Mouse (Mus musculus) forebrain, embryonic 11.5 days (tissue): ENCODE results near the gene Prpf38a. TPM values are rescaled to one million over a fixed set of nuclear protein-coding genes. Genes with fewer than 3 reads are reported as not detected.

Experiments used
- ATAC-seq: fragments of 200-750 bp; cut with Nextera tagmentation; replicated peaks from 2 replicates; pipeline ENCODE4 v1.8.0; 2017; ENCODE audit warnings: moderate TSS enrichment; ENCODE audit not compliant: low FRiP score
- DNase-seq: peaks from one replicate; pipeline ENCODE4 v3.0.0-alpha.2; 2017; ENCODE audit warnings: low spot score
- H3K27ac ChIP-seq: fragments of 300-500 bp; sonication (generic); 2 replicates; pipeline ENCODE4 v1.5.1; 2014; ENCODE audit warnings: low read depth, low read length
- H3K27me3 ChIP-seq: fragments of 300-500 bp; sonication (generic); 2 replicates; pipeline ENCODE4 v1.6.1; 2014; ENCODE audit warnings: mild to moderate bottlenecking, low read length, mixed read lengths; ENCODE audit not compliant: control insufficient read depth, insufficient read depth
- H3K36me3 ChIP-seq: fragments of 300-500 bp; sonication (generic); 2 replicates; pipeline ENCODE4 v1.6.1; 2014; ENCODE audit warnings: mild to moderate bottlenecking, low read length, moderate library complexity, mixed read lengths; ENCODE audit not compliant: control insufficient read depth, insufficient read depth
- H3K4me1 ChIP-seq: fragments of 300-500 bp; sonication (generic); replicated peaks from 2 replicates; pipeline ENCODE4 v1.6.1; 2014; ENCODE audit warnings: low read length, mixed read lengths; ENCODE audit not compliant: control insufficient read depth, insufficient read depth
- H3K4me2 ChIP-seq: fragments of 300-500 bp; sonication (generic); 2 replicates; pipeline ENCODE4 v1.6.1; 2014; ENCODE audit warnings: low read depth, mild to moderate bottlenecking, low read length, moderate library complexity, mixed read lengths; ENCODE audit not compliant: severe bottlenecking
- H3K4me3 ChIP-seq: fragments of 300-500 bp; sonication (generic); 2 replicates; pipeline ENCODE4 v1.5.1; 2014; ENCODE audit warnings: low read depth, low read length
- H3K9ac ChIP-seq: fragments of 300-500 bp; sonication (generic); 2 replicates; pipeline ENCODE4 v1.6.1; 2014; ENCODE audit warnings: low read length
- H3K9me3 ChIP-seq: fragments of 300-500 bp; sonication (generic); 2 replicates; pipeline ENCODE4 v1.6.1; 2016; ENCODE audit warnings: low read length, mixed read lengths; ENCODE audit not compliant: control insufficient read depth
- WGBS: fragments of 180-500 bp; shearing (Covaris S2); extraction: QIAGEN DNeasy Blood & Tissue Kit; methylation state at CpG from one replicate; pipeline ENCODE4 v1.1.7; 2014; 5-methylcytosine and 5-hydroxymethylcytosine counted together
- polyA plus RNA-seq: library from polyadenylated mRNA; unstranded; fragments of >200 nt; fragmentation: Nextera tagmentation; extraction: Ambion mirVana; gene quantifications from 2 replicates; pipeline ENCODE4 v1.2.1, GENCODE M21; 2014

Prpf38a gene
- 119 and 125 TPM in 2 replicates for polyA plus RNA-seq

DNA sequence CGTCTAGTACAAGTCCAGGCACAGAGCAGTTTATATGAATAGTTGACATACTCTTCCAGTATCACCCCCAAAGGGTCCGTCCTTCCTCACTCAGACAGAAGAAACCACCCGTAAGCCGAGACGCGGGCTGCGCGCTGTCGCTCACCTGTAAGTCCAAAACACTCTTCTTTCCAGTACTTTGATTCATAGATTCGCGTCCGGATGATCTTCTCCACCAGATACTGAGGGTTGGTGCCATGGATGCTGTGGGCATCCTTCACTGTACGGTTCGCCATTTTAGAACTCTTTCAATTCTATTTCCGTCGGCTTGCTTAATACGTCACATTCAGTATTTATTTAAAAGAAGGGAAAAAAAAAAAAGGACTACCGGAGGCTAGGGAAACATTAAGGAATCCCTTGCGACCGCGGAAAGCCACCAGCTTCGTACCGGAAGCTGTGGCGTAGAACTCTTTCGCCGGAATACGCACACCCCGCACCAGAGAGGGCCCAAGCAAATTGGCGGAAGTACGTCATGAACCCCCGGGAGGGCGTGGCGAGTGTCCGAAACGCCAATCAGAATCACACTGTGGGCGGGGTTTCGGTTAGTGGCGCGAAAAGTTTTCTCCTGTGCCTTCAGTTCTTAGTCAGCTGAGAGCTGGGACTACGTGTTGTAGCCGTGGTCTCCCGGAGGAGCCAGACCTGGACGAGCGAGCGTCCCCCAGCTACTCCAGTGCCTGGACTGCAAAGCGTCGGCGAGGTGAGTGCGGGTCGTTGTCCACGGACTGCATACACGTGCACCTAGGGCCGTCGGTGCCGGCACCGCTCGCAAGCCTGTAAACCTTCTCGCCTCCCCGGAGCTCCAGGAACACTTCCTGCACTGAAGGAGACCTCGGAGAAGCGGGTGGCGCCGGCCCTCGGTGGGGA lies at the start of gene Prpf38a, which contains the start of gene Orc1:
Gene Prpf38a, minus strand, starts transcription at position 497 of the 903 bp plus-strand sequence.
Gene Orc1, plus strand, starts transcription at position 584 of the 903 bp plus-strand sequence.
- Histone ChIP-seq H3K36me3 (peaks cover 3% of the 10 kb centered on the region; the same call in 1 of the 2 replicates), H3K27me3 (no peaks in the 10 kb centered on the region), H3K4me3 (peak within 1 kb of the TSS; percentile 88), H3K9ac (peak within 1 kb of the TSS; percentile 81), H3K27ac (peak within 1 kb of the TSS; percentile 71), H3K9me3 (no peaks in the 10 kb centered on the region), H3K4me1 (peaks cover 7% of the 10 kb centered on the region), H3K4me2 (peak within 1 kb of the TSS; percentile 65)
- WGBS: under 1% methylated on average over 64 of the region's 64 CpGs
- DNase-seq: peak; percentile 99
- ATAC-seq: peak; percentile 99

DNA sequence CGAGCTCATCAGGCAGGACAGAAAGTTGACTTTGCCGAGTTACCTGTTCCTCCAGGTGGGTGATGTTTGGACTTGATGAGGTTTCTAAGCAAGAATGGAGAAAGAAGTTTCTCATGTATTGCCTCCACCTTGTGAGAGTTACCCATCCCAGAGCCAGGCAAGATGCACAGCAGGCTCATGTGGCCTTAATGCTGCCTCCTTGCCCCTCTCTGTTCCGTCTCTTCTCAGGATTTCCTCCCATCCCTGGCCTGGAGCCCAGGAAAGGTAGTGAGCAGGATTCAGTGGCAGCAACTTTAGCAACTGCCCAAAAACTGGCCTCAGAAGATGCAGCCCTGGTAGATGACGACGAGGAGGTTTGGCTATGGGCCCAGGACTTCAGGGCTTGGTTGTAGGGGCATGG lies 47.9 kb upstream of the Prpf38a start:
- 92% methylated on average over 5 of the region's 5 CpGs for WGBS
- Histone ChIP-seq H3K27ac (no peak overlapping the region), H3K9ac (no peak overlapping the region), H3K9me3 (no peaks in the 10 kb centered on the region), H3K4me1 (no peaks in the 10 kb centered on the region), H3K36me3 (peaks cover 3% of the 10 kb centered on the region; the same call in 1 of the 2 replicates), H3K4me2 (no peak overlapping the region), H3K27me3 (no peaks in the 10 kb centered on the region), H3K4me3 (no peak overlapping the region)
- ATAC-seq (no peak), DNase-seq (peak; percentile 27)

DNA sequence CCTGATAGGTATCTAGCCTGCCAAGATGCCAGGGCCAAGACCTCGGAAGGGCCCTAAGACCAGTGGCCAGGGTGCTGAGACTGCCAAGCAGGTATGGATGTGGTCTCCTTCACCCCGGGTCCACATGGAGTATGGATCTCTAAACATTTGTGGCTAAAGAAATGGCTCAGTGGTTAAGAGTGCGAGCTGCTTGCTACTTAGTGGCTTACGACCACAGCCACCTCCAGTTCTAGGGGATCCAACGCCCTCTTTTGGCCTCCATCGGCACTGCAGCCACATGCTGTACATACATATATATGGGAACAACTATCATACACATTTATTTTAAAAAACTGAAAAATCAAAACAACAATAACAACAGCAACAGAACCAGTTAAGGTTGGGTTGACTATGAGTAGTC lies 42.4 kb upstream of the Prpf38a start:
- DNase-seq (peak; percentile 52), ATAC-seq (no peak)
- peaks cover 7% of the 10 kb centered on the region; the same call in 1 of the 2 replicates for H3K4me1 ChIP-seq
- 90% methylated on average over 6 of the region's 6 CpGs for WGBS
- H3K27ac ChIP-seq: no peak overlapping the region
- no peaks in the 10 kb centered on the region for H3K27me3 ChIP-seq
- no peaks in the 10 kb centered on the region for H3K9me3 ChIP-seq
- H3K4me3 ChIP-seq: no peak overlapping the region
- no peaks in the 10 kb centered on the region; the same call in 1 of the 2 replicates for H3K36me3 ChIP-seq
- no peak overlapping the region for H3K9ac ChIP-seq
- no peak overlapping the region for H3K4me2 ChIP-seq

DNA sequence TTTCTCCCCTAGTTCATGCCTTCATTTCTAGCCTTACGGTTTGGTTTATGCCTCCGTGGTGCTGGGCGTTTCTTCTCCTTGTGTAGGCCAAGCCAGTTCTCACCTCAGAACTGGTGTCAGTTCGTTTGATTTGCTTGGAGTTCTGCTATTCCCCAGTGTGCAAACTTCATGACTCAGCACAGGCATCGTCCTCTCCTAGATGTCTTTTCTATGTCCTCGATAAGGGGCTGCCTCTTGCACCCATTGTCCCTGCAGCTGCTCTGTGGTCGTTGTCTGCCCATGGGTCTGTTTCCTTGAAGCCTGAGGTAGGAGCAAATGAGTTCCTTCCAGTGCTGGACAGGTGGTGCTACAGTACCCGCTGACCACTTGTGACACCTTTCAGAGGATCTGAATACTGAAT lies 41.4 kb upstream of the Prpf38a start:
- DNase-seq: no peak
- peaks cover 7% of the 10 kb centered on the region; the same call in 1 of the 2 replicates for H3K4me1 ChIP-seq
- no peaks in the 10 kb centered on the region for H3K9me3 ChIP-seq
- peak overlapping the region; percentile 78 for H3K4me3 ChIP-seq
- H3K9ac ChIP-seq: peak overlapping the region; percentile 93
- ATAC-seq: peak; percentile 8
- H3K27me3 ChIP-seq: no peaks in the 10 kb centered on the region
- no peaks in the 10 kb centered on the region for H3K36me3 ChIP-seq
- H3K4me2 ChIP-seq: peak overlapping the region; percentile 82
- H3K27ac ChIP-seq: no peak overlapping the region
- 24% methylated on average over 8 of the region's 8 CpGs for WGBS

DNA sequence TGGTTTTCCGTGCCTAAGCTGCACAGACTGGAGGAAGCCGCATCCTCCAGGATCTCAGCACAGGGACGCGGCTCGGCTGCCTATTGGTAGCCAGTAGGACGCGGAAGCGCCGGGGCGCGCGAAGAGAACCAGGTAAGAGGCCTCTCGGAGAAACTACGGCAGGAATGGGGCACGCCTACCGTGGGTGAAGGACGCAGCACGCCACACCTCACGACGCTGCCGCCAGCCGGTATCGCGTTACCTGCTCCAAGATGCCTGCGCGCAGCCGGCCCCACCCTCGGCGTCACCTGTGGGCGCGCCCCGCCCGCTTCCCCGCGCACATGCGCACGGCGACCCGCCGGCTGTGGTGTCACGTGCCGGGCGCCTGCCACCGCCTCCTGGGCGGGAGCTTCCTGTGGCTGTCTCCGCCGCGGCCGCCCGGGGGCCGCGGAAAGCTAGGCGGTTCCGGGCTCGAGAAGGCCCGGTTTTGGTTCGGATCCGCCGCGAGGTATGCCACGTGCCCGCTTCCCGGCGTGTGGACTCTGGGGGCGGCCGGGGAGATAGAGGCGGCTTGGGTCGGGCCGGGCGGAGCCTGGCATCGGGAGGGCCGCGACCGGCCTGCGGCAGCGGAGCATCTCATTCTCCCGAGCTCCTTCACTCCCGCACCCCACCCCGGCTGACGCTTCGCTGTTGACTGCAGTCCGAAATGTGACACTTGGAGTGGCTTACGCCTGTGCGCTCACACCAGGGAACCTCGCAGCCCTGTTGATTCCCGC lies 40.6 kb upstream of the Prpf38a start, which contains the start of gene Cc2d1b:
Gene Cc2d1b, plus strand, starts transcription at position 354 of the 755 bp plus-strand sequence.
- H3K36me3 ChIP-seq: no peaks in the 10 kb centered on the region
- H3K4me2 ChIP-seq: peak within 1 kb of the TSS; percentile 82
- H3K9me3 ChIP-seq: no peaks in the 10 kb centered on the region
- H3K4me1 ChIP-seq: peaks cover 7% of the 10 kb centered on the region; the same call in 1 of the 2 replicates
- WGBS: under 1% methylated on average over 83 of the region's 86 CpGs
- no peaks in the 10 kb centered on the region for H3K27me3 ChIP-seq
- peak; percentile 95 for DNase-seq
- ATAC-seq: peak; percentile 95
- peak within 1 kb of the TSS; percentile 70 for H3K27ac ChIP-seq
- peak within 1 kb of the TSS; percentile 78 for H3K4me3 ChIP-seq
- peak within 1 kb of the TSS; percentile 93 for H3K9ac ChIP-seq

DNA sequence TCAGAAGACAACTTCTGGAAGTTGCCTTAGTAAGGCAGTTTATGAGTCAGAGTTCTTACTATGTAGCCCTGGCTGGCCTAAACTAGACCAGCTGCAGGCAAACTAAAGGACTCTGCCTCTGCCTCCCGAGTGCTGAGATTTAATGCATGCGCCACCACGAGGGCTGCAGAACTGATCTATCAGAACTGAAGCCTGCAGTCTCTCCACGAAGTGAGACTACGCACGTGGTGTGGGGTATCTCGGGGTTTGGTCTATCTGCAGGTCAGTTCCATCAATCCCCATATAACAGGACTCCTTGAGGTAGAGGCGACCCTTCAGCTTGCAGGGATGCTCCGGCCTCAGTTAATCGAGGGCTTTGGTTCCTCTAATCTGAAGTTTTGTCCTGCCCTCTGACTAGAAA lies 40.0 kb upstream of the Prpf38a start:
- Histone ChIP-seq H3K4me2 (peak overlapping the region; percentile 82), H3K9ac (peak overlapping the region; percentile 93), H3K4me3 (peak overlapping the region; percentile 78), H3K4me1 (peaks cover 7% of the 10 kb centered on the region; the same call in 1 of the 2 replicates), H3K36me3 (no peaks in the 10 kb centered on the region), H3K27ac (no peak overlapping the region), H3K27me3 (no peaks in the 10 kb centered on the region), H3K9me3 (no peaks in the 10 kb centered on the region)
- DNase-seq (peak; percentile 54), ATAC-seq (peak; percentile 48)
- WGBS: 3% methylated on average over 10 of the region's 10 CpGs

DNA sequence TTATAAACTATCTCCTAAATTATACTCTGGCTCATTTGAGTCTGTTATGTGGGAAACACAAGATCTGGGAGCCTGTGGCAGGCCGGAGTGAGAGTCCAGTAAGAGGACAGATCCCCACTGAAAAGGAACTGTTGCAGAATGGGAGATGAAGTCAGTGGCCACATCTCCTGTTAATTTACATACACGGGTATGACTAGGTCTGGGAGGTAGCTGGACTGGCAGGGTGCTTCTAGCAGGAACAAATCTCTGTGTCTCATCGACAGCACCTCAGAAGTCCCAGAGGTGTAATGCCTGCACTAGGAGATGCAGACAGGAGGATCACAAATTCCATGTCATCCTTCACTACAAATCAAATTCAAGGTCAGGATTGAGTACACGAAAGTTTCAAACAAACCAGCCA lies 39.5 kb upstream of the Prpf38a start:
- H3K4me1 ChIP-seq: peaks cover 7% of the 10 kb centered on the region; the same call in 1 of the 2 replicates
- no peak overlapping the region for H3K27ac ChIP-seq
- DNase-seq (no peak), ATAC-seq (no peak)
- H3K9ac ChIP-seq: no peak overlapping the region; the same call in 1 of the 2 replicates
- 75% methylated on average over 4 of the region's 4 CpGs for WGBS
- no peaks in the 10 kb centered on the region for H3K36me3 ChIP-seq
- no peaks in the 10 kb centered on the region for H3K27me3 ChIP-seq
- no peak overlapping the region for H3K4me2 ChIP-seq
- H3K9me3 ChIP-seq: no peaks in the 10 kb centered on the region
- peak overlapping the region; percentile 78; the same call in 1 of the 2 replicates for H3K4me3 ChIP-seq

DNA sequence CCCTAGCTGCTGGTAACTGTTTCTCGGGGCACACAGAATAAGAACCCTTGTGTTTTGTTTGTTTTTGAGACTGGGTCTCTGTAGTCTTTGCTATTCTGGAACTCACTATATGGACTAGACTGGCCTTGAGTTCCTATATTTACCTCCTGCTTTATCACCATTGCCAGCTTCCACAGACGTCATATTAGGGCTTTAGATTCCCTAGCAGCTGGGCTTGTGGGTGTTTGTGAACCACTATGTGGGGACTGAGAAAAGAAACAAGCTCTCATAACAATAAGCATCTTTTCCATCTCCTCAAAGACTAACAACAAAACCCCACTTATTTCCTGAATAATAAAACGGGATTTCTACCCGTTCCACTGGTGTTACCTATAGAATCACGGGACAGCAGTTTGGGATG lies 31.8 kb upstream of the Prpf38a start:
- no peaks in the 10 kb centered on the region for H3K36me3 ChIP-seq
- 94% methylated on average over 5 of the region's 5 CpGs for WGBS
- H3K4me3 ChIP-seq: no peak overlapping the region
- no peak overlapping the region for H3K27ac ChIP-seq
- no peaks in the 10 kb centered on the region for H3K27me3 ChIP-seq
- H3K9ac ChIP-seq: no peak overlapping the region
- H3K9me3 ChIP-seq: no peaks in the 10 kb centered on the region
- H3K4me1 ChIP-seq: no peaks in the 10 kb centered on the region
- ATAC-seq (no peak), DNase-seq (no peak)
- H3K4me2 ChIP-seq: no peak overlapping the region
